Mouse (Mus musculus): ENCODE measurements at regions not wholly inside any gene's neighbourhood (a gene's known extent, or its start where the extent isn't known, plus 50 kb on each side); places are given as distances from the start of the nearest gene placed in this dataset.
A peak's percentile ranks its signal among the peaks of the same experiment; 100 is the strongest.

DNA sequence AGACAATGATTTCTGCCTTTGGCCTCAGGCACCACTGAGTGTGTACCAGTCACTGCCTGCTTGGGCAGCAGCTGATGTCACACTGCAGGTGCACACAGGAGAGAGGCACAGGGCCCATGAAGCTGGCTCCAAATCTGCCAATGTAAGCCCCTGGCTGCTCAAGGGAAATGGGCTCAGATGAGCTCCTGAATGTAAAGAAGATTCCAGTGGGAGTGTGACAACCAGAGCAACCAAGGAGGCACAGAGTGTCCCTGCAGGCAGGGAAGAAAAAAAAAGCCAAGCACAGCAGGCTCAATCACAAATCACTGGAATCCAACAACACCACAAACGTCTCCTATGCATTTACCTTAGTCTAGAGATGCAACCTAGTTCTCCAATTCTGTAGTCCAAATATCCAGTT lies 151.2 kb upstream of the Tox3 start:
- no peak for DNase-seq

DNA sequence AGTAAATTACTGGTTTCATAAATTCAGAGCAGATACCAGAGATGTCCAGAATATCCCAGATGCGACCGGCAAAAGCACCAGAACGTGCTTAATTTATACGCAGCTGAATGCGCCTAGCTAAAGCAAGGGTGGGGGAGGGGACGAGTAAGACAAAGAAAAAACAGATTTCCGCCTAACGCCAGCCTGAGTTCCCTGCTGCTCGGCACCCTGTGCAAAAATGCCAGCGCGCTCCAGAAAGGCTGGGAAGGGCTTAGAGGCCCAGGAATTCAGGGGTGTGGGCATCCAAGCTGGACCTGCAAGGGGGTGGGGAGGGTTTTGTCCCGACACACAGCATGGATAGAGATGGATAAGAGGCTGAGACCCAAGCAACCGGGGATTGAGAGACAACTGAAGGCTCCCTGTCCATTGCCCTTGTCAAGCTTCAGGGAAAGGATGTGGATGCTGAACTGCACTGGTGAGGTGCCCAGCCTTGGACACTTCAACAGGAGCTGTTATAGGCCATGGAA lies 148.6 kb upstream of the Tox3 start:
- DNase-seq, result no peak

DNA sequence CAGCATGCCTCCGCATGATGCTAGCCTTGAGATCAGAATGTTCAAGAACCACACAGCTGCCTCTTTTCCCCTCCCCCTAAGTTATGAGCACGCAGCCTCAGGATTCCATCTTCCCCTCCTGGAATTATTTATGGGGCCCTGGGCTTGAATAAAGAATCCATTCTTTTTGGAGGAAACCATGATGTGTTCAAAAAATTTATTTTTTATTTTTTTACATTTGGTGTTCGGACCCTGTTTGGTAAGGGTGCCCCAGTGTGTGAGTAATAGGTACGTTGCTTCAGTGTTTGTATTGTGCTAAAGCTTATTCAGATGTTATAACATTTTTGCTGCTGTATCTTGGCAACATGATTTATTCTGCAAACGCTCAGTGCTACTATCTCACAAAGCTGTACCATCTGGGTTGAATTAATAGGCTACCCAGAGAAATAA lies 147.8 kb upstream of the Tox3 start:
- DNase-seq, result no peak

DNA sequence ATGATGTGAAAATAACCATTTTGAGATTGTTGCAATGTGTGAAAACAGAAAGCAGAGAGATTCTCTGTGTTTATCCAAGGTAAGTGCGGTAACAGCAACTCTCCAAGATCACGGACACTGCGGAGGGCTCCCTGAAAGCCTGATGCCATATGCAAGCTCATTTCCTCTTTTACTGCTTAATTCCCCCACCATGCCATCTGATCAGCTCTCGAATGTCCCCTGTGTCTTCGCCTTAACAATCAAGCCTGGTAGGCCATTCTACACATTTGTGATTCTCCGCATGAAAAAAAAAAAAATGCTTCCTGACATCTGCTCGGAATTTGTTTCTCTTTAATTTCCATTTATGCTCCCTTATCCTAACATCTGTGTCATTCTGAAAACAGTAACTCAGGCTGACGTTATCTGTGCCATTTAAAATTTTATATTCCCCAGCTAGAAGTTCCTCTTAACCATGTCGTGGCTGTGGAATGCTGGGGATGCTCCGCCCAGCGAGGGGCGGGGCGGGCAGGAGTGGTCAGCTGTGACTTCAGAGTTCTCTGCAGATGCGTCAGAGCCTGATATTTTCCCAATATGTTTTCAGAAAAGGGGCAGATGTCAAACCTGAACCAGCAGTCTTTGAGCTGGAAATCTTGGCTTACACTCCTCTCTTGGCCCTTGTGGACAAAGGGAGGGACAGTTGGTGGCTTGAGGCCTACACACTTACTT lies 144.5 kb upstream of the Tox3 start:
- no peak for DNase-seq

DNA sequence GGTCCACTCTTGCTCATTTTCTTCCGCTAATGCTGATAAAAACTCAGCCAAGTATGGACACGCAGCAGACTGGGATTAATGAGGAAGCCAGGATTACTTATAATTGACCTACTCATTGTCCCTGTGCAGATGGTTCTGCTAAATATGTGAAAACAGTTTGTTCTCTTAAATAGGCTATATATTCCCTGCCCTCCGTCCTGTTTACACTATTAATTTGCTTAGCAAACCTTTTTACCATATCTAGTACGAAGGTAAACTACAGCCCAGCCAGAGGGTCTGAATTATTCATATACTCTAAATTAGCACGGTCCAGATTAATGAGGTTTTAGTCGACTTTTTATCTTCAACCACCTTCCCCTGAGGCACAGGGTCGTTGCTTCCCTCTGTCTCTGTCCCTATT lies 143.5 kb upstream of the Tox3 start:
- no peak for DNase-seq

DNA sequence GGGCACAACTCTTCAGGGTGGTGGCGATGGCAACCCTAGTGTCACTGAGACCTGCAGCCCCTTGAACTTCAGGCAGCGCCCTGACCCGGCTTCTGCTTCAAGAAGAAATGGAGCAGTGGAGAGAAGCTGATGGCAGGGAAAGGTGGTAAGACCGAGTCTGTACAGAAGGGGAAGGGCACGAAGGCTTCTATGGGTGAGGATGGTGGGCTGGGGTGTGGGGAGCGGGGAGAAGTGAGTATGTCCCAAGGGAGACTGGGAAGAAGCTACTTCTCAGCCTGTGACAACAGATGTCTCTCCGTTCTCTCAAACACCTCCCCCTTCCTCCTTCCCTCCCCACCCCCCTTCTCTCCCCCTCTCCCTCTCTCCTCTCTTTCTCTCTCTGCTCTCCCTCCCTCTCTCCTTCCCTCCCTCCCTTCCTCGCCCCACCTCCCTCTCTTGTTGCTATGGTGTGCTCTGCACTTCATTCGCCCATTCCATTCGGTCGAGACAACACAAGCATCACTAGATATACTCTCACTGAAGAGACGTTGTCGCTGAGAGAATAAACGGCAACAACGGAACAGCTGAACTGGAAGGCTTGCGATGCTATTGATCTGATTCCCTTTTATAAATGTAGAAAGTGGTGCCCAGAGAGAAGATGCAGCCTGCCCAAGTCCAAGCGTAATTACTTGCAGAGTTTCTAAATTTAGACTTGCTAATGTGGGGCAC lies 142.7 kb upstream of the Tox3 start:
- DNase-seq, result no peak

DNA sequence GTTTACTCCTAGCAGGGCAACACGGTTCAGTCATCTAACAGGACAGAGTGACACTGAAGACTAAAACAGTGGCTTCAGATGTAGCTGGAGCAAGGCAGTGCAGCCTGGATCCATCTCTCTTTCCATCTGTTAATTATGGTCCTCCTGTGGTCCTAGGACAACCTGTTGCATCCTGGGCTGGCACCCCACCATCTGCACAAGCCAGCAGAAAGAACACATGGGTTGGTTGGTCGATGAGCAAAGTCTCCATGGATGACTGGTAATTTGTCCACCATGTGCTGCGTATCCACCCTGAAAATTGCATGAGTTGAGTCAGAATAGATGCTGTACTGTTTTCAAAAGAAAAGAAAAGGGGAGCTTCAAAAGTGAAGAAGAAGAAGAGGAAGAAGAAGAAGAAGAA lies 138.4 kb upstream of the Tox3 start:
- DNase-seq, result no peak

DNA sequence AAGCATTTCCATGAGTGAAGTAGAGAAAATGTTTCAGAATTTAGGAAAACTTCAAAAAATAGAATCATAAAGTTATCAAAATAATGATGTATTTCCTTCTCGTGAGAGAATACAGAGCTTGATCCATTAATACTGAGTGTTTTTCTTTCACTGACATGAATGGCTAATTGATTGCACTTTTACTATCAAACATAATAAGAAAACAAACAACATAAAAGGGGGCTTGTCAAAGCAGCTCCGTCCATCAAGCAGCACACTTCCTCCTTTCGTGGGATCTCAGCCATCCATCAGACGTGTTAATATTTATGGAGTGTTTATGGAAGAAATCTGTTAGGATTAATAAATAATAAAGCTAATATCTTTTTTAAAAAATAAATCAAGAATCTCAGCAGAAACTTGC lies 130.0 kb upstream of the Tox3 start:
- DNase-seq, result no peak

DNA sequence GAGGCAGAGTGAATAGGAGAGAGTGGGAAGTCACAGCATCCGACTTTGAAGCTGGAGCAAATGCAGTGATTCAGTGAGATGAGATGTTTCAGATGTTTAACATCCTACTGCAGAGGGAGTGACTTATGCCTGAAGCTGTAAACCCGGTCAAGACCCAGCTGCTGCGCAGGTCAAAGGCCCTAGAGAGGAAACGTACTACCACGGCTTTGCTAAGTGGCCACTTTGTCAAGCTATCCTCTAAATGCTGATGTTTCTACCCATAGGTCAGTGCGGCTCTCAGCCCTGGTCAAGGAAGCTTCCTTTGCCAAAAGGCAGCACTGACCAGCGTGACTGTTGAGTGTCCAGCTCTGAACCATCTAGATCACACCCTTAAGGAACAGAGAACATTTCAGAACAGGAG lies 125.9 kb upstream of the Tox3 start:
- no peak for DNase-seq

DNA sequence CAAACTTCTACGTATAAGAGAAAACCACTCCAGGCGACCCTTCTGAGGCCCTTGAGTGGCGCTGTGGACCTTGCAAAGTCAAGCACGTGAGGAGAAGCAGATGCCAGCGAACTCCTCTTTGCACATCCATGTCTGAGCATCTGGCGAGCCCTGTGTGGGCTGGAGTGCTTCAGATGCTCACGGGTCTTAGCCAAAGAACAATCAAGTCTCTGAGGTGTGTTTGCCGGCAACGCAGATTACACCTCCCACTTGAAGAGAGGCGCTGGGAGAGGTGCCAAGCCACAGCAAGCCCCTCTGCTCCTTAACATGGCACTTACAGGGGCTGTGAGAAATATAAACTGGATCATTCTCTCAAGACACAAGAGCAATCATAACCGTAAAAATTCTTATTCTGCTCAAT lies 122.7 kb upstream of the Tox3 start:
- DNase-seq, result no peak

DNA sequence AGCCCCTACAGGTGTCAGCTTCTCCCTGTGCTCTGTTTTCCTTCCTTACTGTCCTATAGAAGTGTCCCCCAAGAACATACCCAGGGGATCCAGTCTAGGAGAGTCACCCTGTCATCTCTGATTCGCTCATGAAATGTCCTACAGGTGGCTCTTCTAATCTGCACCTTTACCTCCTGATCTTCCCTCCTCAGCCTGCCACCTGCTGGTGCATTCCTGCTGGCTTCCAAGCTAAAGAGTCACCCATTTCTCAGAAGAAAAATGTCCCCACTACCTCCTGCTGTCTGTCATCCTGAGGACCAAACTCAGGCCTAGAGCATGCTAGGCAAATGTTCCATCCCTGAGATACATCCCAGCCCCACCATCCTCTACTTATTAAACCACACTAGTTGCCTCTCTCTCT lies 115.6 kb upstream of the Tox3 start:
- peak; percentile 9 to 11 for DNase-seq

DNA sequence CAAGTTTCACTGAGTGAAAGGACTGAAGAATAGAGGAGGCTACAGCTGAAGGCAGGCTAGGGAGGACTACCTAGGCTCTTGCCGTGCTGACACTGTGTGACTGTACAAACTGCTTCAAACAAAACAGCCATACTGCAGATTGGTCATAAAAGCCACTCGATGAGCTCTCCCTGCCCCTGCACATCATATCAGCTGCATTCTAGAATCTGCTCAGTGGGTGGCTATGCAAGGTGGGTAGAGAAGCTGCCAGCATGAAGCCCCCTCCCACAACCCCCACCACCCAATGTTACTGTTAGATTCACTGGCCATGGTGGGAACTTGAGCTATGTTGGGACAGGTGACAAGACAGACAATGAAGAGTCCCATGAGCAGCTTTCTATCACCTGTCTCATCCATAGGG lies 107.2 kb upstream of the Tox3 start:
- DNase-seq, result no peak

DNA sequence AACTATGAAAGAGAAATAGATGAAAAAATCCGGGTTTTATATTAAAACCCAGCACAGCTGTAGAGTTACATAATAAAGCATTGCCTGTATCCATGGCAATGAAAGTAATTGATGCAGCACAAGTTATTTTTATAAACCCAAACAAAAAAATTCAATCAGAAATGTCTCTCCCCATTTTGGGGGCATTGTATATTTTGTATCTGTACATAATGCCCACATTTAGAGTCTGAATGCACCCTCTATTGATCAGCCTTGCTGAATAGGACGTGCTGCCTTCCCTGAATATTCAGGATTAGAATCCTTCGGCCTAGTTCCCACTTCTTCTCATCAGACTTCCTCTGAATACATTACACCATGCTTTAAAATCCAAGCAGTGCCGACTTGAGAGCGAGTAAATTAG lies 106.0 kb upstream of the Tox3 start:
- no peak for DNase-seq

DNA sequence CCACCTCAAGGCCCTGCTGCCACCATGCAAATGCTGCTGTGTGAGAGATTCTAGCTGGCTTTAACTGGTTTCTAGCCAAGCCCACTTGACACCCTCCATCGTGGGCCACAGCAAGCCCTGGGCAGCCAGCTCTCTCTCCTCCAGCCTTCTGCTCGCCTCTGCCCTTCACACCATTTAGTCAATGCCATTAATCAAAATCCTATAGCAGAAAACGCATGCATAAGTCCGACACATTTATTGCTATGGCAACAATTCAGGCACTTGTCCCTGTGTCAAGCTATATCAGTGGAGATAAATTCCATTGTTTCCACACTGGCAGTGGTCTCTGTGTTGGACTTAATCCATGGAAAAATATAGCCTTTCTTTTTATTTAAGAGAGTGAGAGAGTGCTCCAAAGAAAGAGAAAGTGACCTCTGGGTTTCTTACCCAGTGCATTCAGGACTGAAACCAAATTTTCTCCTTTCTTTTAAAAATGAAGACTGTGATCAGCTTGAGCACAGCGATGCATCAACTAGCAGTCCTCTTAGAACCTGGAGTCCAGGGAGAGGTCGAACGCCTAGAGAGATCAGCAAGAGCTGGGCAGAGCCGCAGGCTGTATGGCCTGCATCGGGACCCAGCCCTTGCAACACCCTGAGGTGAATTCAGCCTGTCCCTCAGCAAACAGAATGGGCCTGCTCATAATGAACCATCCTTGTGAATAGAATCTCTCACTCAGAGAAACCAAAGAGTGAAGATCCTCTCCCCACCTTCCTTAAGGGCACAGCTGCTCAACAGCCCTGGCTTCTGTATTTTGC lies 93.1 kb upstream of the Tox3 start:
- DNase-seq, result no peak

DNA sequence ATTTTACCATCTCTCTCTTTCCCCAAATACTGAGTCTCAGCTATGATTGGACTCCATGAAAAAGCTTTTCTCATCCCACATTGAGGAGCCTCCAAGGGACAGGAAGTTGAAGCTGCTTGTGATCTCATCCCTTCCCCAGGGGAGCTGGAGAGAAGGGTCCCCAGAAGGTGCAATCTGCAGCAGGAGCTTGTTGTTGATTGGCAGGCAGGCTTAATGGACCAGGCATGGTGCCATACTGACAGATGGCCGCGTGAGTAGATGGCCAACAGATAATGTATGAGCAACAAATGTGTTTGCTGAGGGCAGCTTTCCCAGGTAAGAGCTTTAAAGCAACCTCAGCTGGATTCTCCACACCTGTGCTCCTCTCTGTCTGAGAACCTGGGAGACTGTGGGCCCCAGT lies 65.9 kb upstream of the Tox3 start:
- no peak for DNase-seq
